Mouse (Mus musculus) MEL-GATA-1-ER (cell line): Measurements from ENCODE around the gene Adar.
A peak's percentile ranks its signal among the peaks of the same experiment; 100 is the strongest.

Experiments
- DNase-seq: peaks from one replicate; pipeline ENCODE4 v3.0.0-alpha.2; 2012; ENCODE audit warnings: low read depth; ENCODE audit errors: extremely low read depth

The Adar gene

GRCm38 (mm10) chr3:89730350-89731331, 15.8 kb downstream of the Adar start:
- DNase-seq: peak; percentile 89

- no peak for DNase-seq
Observed at GRCm38 (mm10) chr3:89732091-89732490, 17.3 kb downstream of the Adar start.

GRCm38 (mm10) chr3:89738509-89738908, 23.7 kb downstream of the Adar start:
- no peak for DNase-seq

- DNase-seq: no peak
Observed at GRCm38 (mm10) chr3:89752307-89752706, 37.5 kb downstream of the Adar start.

- DNase-seq: no peak
Observed at GRCm38 (mm10) chr3:89755283-89755682, 40.5 kb downstream of the Adar start.

- no peak for DNase-seq
Observed at GRCm38 (mm10) chr3:89757851-89758250, 43.0 kb downstream of the Adar start.

- DNase-seq: no peak
Observed at GRCm38 (mm10) chr3:89759786-89760185, 45.0 kb downstream of the Adar start.

GRCm38 (mm10) chr3:89764119-89764724, 49.4 kb downstream of the Adar start, which contains the start of gene Chrnb2:
Gene Chrnb2, minus strand, starts transcription at chr3:89764632.
- no peak for DNase-seq

- no peak for DNase-seq
Observed at GRCm38 (mm10) chr3:89769584-89769983, 54.8 kb downstream of the Adar start.

- peak; percentile 39 for DNase-seq
Observed at GRCm38 (mm10) chr3:89770425-89771002, 55.7 kb downstream of the Adar start.

- peak; percentile 89 for DNase-seq
Observed at GRCm38 (mm10) chr3:89772588-89772967, 57.8 kb downstream of the Adar start.

GRCm38 (mm10) chr3:89772968-89773709, 58.3 kb downstream of the Adar start, which contains the start of gene Ube2q1:
Gene Ube2q1, plus strand, starts transcription at chr3:89773616.
- peak; percentile 88 for DNase-seq

GRCm38 (mm10) chr3:89773740-89774211, 59.0 kb downstream of the Adar start:
- DNase-seq: no peak

- DNase-seq: peak; percentile 82
Observed at GRCm38 (mm10) chr3:89774236-89774960, 59.6 kb downstream of the Adar start.

GRCm38 (mm10) chr3:89776001-89776400, 61.2 kb downstream of the Adar start:
- DNase-seq: no peak

- DNase-seq: no peak
Observed at GRCm38 (mm10) chr3:89780102-89780501, 65.3 kb downstream of the Adar start.

GRCm38 (mm10) chr3:89781640-89782039, 66.8 kb downstream of the Adar start:
- DNase-seq: no peak

GRCm38 (mm10) chr3:89784991-89785753, 70.3 kb downstream of the Adar start:
- no peak for DNase-seq

- no peak for DNase-seq
Observed at GRCm38 (mm10) chr3:89786275-89786674, 71.5 kb downstream of the Adar start.
